Mouse (Mus musculus) bone marrow, adult 2 months (tissue): ENCODE results near the gene Ipo9.

ENCODE experiments used
- CTCF ChIP-seq: fragments of 200-500 bp; IDR thresholded peaks from 2 replicates; pipeline ENCODE4 v1.5.1; 2011; ENCODE audit warnings: low read length, control low read depth; ENCODE audit not compliant: control insufficient read depth, insufficient read depth
- POLR2A ChIP-seq: fragments of 200-500 bp; IDR thresholded peaks from 2 replicates; pipeline ENCODE4 v1.6.1; 2011; ENCODE audit warnings: low read depth, mild to moderate bottlenecking, control low read depth, low read length, borderline replicate concordance; ENCODE audit not compliant: control insufficient read depth

- TF ChIP-seq CTCF (no peak), POLR2A (no peak)
Measured at GRCm38 (mm10) chr1:135367595-135367994, 62.7 kb downstream of the Ipo9 start.
